Mouse (Mus musculus) 3T3-L1 (cell line): ENCODE measurements at regions not wholly inside any gene's neighbourhood (a gene's known extent, or its start where the extent isn't known, plus 50 kb on each side); places are given as distances from the start of the nearest gene placed in this dataset.

Experiments
- DNase-seq: peaks from one replicate; pipeline ENCODE4 v3.0.0-alpha.2; 2015; ENCODE audit warnings: low read depth, low spot score

DNA sequence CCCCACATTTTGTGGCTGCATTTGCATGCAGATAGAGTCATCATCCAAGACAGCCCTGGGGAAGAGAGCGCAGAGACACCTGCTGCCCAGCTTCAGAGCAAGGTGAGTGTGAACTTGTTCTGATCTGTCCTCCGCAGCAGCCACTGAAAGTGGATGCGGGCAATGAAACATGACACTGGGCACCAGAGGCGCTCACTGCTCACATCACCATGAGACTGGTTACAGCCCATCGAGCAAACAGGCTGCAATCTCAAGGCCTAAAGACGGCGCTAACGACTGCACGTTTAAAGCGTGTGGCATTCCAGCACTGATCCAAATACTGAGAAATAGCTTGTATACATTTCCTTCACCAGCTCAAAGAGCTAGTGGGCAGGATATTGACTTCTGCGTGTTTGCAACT lies 65.8 kb downstream of the Barhl2 start:
- DNase-seq, result no peak

DNA sequence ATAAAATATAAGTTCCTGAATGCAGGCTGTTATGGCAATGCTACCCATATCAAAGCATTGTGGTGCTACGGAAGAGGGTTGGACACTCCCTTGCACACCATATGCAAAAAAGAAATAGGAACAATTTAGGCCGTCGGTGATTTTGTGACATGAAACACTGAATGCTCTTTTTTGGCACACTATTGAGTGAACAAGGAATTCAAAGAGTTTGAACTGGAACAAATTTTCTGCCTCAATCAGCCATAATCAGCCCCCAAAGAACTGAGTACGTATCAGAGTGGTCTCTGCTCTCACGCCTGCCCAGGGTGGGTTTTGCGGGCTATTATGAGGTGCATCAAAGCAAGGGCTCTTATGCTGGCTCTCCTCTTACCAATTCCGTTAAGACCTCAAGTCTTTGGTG lies 71.3 kb downstream of the Barhl2 start:
- DNase-seq, result no peak

GRCm38 (mm10) chr5:106385838-106386237 lies 72.1 kb downstream of the Barhl2 start:
- no peak for DNase-seq

- no peak for DNase-seq
These were observed 72.7 kb downstream of the Barhl2 start for GRCm38 (mm10) chr5:106385219-106385618.

- no peak for DNase-seq
These were observed 73.7 kb downstream of the Barhl2 start for GRCm38 (mm10) chr5:106384138-106384770.

DNA sequence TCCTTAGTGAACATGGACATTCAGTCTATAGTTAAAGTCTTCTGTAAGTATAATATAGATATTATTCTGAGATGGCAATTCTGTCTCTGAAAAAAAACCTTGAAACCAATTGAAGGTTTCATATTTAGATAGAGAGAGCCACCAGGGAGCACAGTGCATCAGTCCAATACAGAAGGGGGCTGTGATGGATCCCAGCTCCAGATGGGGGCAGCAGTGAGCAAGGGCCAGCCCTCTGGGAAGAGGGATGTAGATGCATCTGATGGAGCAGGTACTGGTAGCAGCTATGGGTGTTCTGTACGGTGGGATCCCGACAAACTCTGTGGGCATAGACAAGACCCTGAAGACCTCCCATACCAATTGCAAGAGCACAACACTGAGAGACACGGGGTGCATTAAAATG lies 76.0 kb downstream of the Barhl2 start:
- DNase-seq, result no peak

DNA sequence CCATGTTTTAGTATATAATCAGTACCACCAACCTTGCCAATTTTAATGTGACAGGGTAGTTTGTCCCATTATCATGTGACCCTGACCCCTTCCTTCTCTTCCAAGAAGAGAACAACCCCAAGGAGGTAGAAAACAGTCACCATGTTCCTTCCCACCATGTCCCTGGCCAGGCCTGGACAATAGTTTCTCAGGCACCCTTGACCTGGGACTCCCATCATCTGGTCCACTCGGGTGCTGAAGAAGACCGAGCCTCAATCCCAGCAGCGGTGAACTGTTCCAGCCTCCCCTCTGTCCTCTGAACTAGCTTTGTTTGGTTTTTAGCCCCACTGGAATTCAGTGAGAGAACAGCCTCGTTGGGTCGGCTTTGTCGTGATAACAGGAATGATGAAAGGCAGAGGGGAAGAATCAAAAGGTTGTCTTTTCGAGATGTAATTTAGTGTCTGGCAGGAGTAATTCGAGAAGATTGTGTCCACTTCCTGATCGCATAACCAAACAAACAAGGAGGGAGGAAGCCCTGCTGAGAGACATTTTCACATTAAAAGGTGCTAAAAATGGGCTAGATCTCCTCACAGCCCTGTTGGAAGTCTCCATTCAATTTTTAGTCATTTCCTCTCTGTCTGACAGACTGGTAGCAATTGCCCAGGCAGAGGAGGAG lies 77.2 kb downstream of the Barhl2 start:
- DNase-seq, result no peak

- DNase-seq, result no peak
These were observed 81.0 kb downstream of the Barhl2 start for GRCm38 (mm10) chr5:106376781-106377525.

GRCm38 (mm10) chr5:106367831-106368230 lies 90.1 kb downstream of the Barhl2 start:
- no peak for DNase-seq

GRCm38 (mm10) chr5:106367312-106367711 lies 90.7 kb downstream of the Barhl2 start:
- no peak for DNase-seq

DNA sequence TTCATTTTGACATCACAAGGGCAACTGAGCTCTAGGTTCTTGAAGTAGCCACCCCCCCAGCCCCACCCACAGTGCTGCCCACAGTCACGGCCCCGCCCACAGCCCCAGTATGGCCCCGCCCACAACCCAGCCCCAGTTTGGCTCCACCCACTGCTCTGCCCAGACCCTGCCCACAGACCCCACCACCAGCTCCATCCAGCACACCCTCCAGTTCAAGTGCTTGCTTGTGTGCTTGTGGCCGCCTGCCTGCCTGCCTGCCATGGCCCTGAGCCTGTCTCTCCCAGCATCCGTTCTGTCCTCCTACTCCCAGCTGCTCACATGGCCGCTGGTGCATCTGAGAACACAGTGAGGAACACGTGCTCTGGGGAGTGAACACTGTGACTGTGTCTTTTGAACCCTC lies 92.0 kb downstream of the Barhl2 start:
- DNase-seq, result no peak

DNA sequence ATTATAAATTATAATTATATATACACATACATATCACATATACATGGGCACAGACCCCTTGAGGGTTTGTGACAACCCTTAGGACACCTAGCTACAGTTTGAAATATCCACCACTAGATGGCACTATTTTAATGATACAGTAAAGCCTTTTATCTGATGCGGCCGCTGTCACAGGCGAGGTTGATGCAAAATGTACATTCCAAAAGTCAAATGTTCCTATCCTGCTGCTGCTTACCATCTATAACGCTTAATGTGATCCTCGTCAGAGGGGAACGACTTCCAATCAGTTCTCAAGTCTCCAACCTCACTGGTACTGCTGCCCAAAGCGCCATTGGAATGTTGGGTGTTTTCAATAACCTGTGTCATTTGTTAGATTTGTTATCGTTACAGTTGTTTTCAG lies 92.9 kb downstream of the Barhl2 start:
- peak; percentile 31 for DNase-seq

GRCm38 (mm10) chr5:106351348-106351747 lies 106.6 kb downstream of the Barhl2 start:
- no peak for DNase-seq

DNA sequence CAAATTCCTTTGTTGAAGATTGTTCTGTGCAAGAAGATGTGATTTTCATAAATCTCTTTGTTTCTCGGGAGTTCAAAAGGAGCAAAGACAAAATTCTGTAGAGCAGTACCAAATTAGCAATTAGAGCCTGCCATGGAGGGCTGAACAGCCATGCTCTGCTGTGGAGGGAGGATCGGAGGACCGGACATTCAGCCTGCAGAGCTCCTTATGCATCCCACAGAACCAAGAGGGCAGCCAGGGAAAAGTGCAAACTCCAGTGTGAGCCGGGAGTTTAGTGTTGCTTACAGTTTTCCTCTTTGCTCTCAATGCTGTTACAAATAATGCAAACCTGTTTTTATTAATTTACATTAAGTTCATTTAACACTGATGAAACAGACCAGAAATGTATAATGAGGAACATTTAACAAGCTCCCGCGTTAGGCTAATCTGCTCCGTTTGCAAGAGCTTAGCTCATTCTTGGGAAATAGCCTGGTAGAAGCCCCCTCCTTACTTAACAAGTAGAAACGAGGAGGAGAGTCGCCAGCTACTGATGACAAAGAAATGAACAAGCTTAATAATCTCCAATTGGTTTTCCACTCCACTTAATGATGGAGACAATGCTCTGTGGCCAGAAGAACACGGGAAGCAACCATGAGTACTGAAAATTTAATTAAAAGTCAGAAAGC lies 108.0 kb downstream of the Barhl2 start:
- no peak for DNase-seq

DNA sequence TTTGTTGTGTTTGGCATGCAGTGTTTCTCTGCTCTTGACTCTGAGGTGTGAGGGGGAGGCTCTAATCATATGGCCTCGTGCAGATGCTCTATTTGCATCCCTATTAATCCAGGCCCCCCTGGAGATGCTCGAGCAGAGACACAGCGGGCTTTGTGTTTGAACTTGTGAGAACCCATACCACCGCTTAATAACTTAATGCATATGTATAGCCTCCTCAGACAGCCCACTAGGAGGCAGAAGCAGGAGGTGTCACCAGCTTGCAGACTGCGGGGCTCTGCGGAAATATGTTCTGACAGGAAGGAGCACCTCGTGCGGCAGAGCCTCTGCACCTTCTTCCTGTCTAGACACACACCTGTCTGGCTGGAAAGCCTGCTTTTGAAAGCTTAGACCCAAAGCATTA lies 113.7 kb downstream of the Barhl2 start:
- DNase-seq, result no peak

DNA sequence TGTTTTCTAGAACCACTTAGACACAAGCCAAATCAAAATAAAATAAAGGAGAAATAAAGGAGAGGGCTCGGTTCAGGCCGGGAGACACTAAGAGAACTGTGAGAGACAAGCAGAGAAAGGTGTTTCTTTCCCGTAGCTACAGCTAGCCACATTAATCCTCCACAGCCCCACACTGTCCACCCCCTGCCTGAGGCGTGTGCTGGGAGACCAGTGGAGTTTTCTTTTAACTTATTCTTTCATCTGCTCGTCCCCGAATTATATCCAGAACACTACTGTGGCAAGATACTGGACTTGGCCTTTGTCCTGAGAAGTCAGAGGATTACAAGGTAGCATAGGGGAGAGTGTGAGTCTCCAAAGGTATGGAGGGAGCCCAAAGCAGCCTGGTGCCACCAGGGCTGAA lies 114.4 kb downstream of the Barhl2 start:
- no peak for DNase-seq

DNA sequence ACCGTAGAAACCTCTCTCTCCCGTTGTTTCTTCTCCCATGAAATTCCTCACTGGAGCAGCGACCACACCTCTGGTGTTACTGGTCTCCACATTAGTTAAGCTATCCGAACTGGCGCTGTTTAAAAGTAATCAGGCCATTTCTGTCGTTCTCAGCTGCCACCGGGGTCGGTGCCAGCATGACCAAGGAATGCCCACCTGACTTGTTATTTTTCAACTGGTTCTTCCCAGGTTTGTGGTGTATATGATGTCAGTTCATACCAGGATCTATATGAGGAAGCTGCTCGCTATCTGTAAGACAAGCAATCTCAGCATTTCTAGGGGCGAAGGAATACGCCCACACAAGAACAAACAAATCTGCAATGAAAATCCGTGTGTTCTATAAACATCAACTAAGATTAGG lies 116.6 kb downstream of the Barhl2 start:
- DNase-seq, result no peak

DNA sequence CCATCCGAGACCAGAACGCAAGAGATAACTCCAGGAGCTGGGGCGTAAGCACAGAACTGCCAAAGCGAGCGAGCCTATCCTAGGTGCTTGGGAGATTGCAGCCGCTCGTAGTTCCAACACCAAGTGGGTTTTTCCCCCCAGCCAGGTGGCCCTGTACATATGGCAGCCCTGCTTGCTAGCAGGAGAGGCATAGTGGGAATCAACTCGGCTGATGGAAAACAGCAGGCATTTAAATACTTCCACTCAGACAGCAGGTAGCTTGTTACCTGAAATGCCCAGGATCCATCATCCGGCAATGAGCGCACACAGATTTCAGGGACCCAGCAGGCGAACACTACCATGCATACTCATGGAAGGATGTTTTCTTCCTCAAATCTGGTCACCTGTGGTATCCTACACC lies 122.3 kb downstream of the Barhl2 start:
- DNase-seq, result no peak

- no peak for DNase-seq
These were observed 130.3 kb downstream of the Barhl2 start for GRCm38 (mm10) chr5:106327592-106328150.

- DNase-seq, result no peak
These were observed 135.3 kb downstream of the Barhl2 start for GRCm38 (mm10) chr5:106322574-106323215.

DNA sequence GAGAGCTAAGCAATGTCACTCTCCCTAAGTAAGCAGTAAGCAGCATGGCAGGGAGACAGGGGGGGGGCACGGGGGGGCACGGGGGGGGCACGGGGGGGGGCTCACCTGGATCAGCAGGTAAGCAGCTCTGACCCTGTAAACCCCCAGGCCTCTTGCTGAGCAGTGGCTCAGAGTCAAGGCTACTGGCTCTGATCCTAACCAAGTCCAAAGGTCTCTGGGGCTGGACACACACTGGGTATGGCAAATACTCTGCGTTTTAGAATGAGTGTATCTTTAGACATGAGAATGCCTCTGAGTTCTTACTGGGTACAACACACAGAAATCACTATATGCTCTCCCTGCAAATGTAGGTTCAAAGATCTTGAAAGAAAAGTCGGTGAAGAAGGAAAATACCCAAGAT lies 136.5 kb downstream of the Barhl2 start:
- no peak for DNase-seq

DNA sequence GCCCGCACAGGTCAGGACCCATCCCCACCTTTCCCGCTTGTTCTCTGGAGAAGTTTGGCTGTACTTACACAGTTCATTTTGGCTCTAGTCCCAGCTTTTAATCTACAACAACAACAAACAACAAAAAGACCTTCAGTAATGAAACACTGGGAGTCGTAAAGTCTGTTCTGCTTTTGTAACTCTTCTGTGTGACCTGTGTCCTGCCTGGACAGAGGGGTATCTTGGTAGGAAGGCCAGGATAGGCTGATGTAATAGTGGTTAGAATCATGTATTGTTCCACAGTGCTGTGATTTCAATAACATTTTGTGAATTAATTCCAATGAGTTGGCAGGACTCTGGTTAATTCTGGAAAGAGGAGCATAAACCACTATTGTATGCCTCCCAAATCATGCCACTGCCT lies 136.9 kb downstream of the Barhl2 start:
- DNase-seq, result no peak
